Mouse (Mus musculus): ENCODE results near the gene Elovl2.
A peak's percentile ranks its signal among the peaks of the same experiment; 100 is the strongest.

DNA sequence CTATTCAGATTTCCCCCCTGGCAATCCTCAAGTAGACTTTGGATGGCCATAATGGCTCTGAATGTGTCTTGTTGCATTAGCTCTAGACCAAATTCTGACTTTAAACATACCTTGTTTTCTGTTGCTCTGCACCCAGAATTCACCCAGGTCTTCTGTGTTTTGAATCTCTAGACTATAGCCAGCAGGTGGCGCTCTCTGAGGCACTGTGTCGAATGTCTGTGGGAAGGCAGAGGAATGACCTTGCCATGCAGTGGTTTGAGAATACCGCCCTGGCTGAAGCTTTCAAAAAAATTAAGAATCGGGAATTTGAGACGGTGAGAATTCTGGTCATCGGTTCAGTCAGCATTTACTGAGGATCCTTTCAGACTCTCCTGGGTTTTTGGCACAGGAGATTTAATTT, 85.3 kb downstream of the Elovl2 start:
- TF ChIP-seq CTCF (IDR thresholded peaks at IDR 0.05; ENCODE audit: extremely low read depth, insufficient read depth, low read length) = peak; percentile 65
- TF ChIP-seq POLR2A (IDR thresholded peaks at IDR 0.05; ENCODE audit: extremely low read depth, insufficient read depth, low read length) = no peak

All from cortical plate, adult 2 months (tissue).